Mouse (Mus musculus) embryonic facial prominence, embryonic 15.5 days (tissue): ENCODE data around the gene H2-DMa. TPM values are rescaled to one million over a fixed set of nuclear protein-coding genes. Genes with fewer than 3 reads are reported as not detected.

Experiments used
- ATAC-seq: fragments of 200-750 bp; cut with Nextera tagmentation; 2 replicates; pipeline ENCODE4 v1.8.0; 2017; ENCODE audit warnings: low read depth, moderate TSS enrichment; ENCODE audit not compliant: insufficient number of reproducible peaks, low FRiP score, low TSS enrichment
- H3K27ac ChIP-seq: fragments of 300-500 bp; sonication (generic); replicated peaks from 2 replicates; pipeline ENCODE4 v1.5.1; 2015; ENCODE audit warnings: mild to moderate bottlenecking, inconsistent platforms
- H3K27me3 ChIP-seq: fragments of 300-500 bp; sonication (generic); 2 replicates; pipeline ENCODE4 v1.6.1; 2015; ENCODE audit warnings: inconsistent platforms
- H3K36me3 ChIP-seq: fragments of 300-500 bp; sonication (generic); 2 replicates; pipeline ENCODE4 v1.6.1; 2015; ENCODE audit warnings: mild to moderate bottlenecking, inconsistent platforms
- H3K4me1 ChIP-seq: fragments of 300-500 bp; sonication (generic); 2 replicates; pipeline ENCODE4 v1.6.1; 2015; ENCODE audit warnings: inconsistent platforms
- H3K4me2 ChIP-seq: fragments of 300-500 bp; sonication (generic); replicated peaks from 2 replicates; pipeline ENCODE4 v1.6.1; 2015; ENCODE audit warnings: mild to moderate bottlenecking, inconsistent platforms
- H3K4me3 ChIP-seq: fragments of 300-500 bp; sonication (generic); replicated peaks from 2 replicates; pipeline ENCODE4 v1.5.1; 2015; ENCODE audit warnings: mild to moderate bottlenecking, inconsistent platforms
- H3K9ac ChIP-seq: fragments of 300-500 bp; sonication (generic); 2 replicates; pipeline ENCODE4 v1.6.1; 2015; ENCODE audit warnings: inconsistent platforms
- H3K9me3 ChIP-seq: fragments of 300-500 bp; sonication (generic); replicated peaks from 2 replicates; pipeline ENCODE4 v1.6.1; 2016; ENCODE audit warnings: inconsistent platforms
- WGBS: fragments of 180-500 bp; shearing (Covaris S2); methylation state at CpG from one replicate; pipeline ENCODE4 v1.1.7; 2015; 5-methylcytosine and 5-hydroxymethylcytosine counted together
- polyA plus RNA-seq: library from polyadenylated mRNA; unstranded; fragments of >200 nt; fragmentation: Nextera tagmentation; extraction: Ambion mirVana; gene quantifications from 2 replicates; pipeline ENCODE4 v1.2.1, GENCODE M21; 2015

Gene H2-DMa
- polyA plus RNA-seq, 1 experiment from 2014 or later = 15.3 TPM

- Histone ChIP-seq H3K4me1 (no peaks in the 10 kb centered on the region), H3K27me3 (no peaks in the 10 kb centered on the region; the same call in 1 of the 2 replicates), H3K9me3 (no peaks in the 10 kb centered on the region), H3K36me3 (no peaks in the 10 kb centered on the region), H3K27ac (no peak overlapping the region), H3K4me3 (no peak overlapping the region), H3K4me2 (no peak overlapping the region), H3K9ac (no peak overlapping the region)
- ATAC-seq = no peak
- 42% methylated on average over 9 of the region's 9 CpGs for WGBS
These were observed 45.0 kb downstream of the H2-DMa start for GRCm38 (mm10) chr17:34164202-34164895.

DNA sequence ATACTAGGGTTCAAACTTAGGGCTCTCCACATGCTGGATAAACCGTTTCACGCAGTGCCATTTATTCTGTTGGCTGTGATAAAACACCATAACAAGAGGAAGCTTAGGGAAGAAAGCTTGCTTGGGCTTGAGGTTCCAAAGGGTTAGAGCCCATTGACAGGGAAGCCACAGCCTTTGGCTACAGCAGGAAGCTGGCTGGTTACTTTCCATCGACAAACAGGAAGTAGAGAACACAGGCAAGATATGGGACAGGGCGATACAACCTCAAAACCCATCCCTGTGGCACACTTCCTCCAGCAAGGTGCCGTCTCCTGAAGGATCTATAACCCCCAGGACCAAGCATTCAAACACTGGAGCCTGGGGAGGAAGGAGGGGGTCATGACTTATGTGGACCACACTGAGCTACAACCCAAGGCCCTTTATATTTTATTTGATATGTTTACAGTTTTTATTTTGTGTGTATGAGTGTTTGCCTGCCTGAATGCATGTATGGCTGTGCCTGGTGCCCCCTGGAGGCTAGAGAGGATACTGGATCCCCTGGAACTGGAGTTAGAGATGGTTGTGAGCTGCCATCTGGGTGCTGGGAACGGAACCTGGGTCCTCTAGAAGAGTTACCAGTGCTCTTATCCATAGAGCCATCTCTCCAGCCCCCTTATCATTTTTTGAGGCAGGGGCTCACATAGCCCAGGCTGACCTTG is 45.8 kb downstream of the H2-DMa start:
- no peak overlapping the region for H3K9ac ChIP-seq
- no peaks in the 10 kb centered on the region for H3K4me1 ChIP-seq
- no peak overlapping the region for H3K27ac ChIP-seq
- WGBS = 83% methylated on average over 6 of the region's 6 CpGs
- no peak for ATAC-seq
- H3K4me3 ChIP-seq = no peak overlapping the region
- H3K36me3 ChIP-seq = no peaks in the 10 kb centered on the region
- H3K4me2 ChIP-seq = no peak overlapping the region
- H3K9me3 ChIP-seq = no peaks in the 10 kb centered on the region
- H3K27me3 ChIP-seq = no peaks in the 10 kb centered on the region; the same call in 1 of the 2 replicates

DNA sequence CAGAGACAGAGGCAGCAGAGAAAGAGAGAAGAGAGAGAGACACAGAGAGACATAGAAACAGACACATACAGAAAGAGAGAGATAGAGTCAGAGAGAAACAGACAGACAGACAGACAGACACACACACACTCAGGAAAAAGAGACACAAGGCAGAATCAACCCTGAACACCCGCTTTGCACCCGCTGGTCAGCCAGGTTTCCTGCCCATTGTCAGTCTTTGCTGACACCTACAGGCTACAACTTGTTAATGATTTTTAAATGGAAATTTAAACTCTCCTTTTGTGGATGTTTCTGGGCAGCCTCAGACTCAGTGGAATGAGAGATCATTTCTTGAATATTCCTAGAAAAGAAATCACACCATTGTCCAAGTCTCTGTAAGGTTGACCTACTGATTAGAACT is 49.9 kb downstream of the H2-DMa start:
- no peak overlapping the region for H3K9ac ChIP-seq
- H3K27ac ChIP-seq = no peak overlapping the region
- no peaks in the 10 kb centered on the region for H3K27me3 ChIP-seq
- H3K4me2 ChIP-seq = no peak overlapping the region
- no peak for ATAC-seq
- H3K4me1 ChIP-seq = no peaks in the 10 kb centered on the region
- H3K9me3 ChIP-seq = no peaks in the 10 kb centered on the region
- 0% methylated on average over 2 of the region's 2 CpGs for WGBS
- no peaks in the 10 kb centered on the region for H3K36me3 ChIP-seq
- no peak overlapping the region for H3K4me3 ChIP-seq

GRCm38 (mm10) chr17:34170487-34170876 is 51.1 kb downstream of the H2-DMa start:
- H3K4me2 ChIP-seq = no peak overlapping the region

GRCm38 (mm10) chr17:34170877-34171498 is 51.6 kb downstream of the H2-DMa start:
- H3K36me3 ChIP-seq = no peaks in the 10 kb centered on the region
- no peak overlapping the region for H3K9ac ChIP-seq
- no peak overlapping the region for H3K4me2 ChIP-seq
- no peak overlapping the region for H3K27ac ChIP-seq
- ATAC-seq = no peak
- no peaks in the 10 kb centered on the region for H3K27me3 ChIP-seq
- no peaks in the 10 kb centered on the region for H3K9me3 ChIP-seq
- no peak overlapping the region for H3K4me3 ChIP-seq
- WGBS = 35% methylated on average over 13 of the region's 13 CpGs
- H3K4me1 ChIP-seq = no peaks in the 10 kb centered on the region

More at GRCm38 (mm10) chr17:34170487-34170876, 51.1 kb downstream of the H2-DMa start:
- no peak overlapping the region for H3K27ac ChIP-seq
- WGBS = 28% methylated on average over 4 of the region's 4 CpGs
- H3K27me3 ChIP-seq = no peaks in the 10 kb centered on the region
- no peaks in the 10 kb centered on the region for H3K36me3 ChIP-seq
- no peaks in the 10 kb centered on the region for H3K9me3 ChIP-seq
- no peaks in the 10 kb centered on the region for H3K4me1 ChIP-seq
- H3K4me3 ChIP-seq = no peak overlapping the region
- no peak for ATAC-seq
- H3K9ac ChIP-seq = no peak overlapping the region

GRCm38 (mm10) chr17:34172528-34172927 is 53.2 kb downstream of the H2-DMa start:
- Histone ChIP-seq H3K27me3 (no peaks in the 10 kb centered on the region), H3K4me1 (no peaks in the 10 kb centered on the region), H3K36me3 (no peaks in the 10 kb centered on the region), H3K4me3 (no peak overlapping the region), H3K27ac (no peak overlapping the region), H3K9ac (no peak overlapping the region), H3K4me2 (no peak overlapping the region), H3K9me3 (no peaks in the 10 kb centered on the region)
- WGBS = 94% methylated on average over 5 of the region's 5 CpGs
- no peak for ATAC-seq

DNA sequence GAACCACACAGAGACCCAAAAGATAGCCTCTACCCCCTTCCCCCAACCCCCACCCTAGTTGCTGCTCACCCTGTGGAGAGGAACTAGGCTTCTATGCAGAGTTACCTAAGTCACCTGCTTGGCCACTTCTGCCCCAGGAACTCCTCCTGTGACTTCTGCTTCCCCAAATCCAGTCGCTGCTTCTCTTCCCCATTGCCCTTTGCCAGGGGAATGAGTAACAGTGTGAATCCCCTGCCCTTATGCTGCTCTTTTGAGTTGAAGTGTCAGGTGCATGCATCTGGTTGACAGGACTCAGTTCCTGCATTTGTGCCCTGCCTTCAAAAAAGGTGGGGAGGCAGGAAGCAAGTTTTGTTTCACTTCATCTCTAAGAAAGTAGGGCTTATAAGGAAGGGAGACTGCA is 54.7 kb downstream of the H2-DMa start:
- no peak for ATAC-seq
- H3K9me3 ChIP-seq = no peaks in the 10 kb centered on the region
- no peaks in the 10 kb centered on the region for H3K27me3 ChIP-seq
- no peaks in the 10 kb centered on the region for H3K4me1 ChIP-seq
- H3K36me3 ChIP-seq = no peaks in the 10 kb centered on the region
- no peak overlapping the region for H3K27ac ChIP-seq
- no peak overlapping the region for H3K9ac ChIP-seq
- no peak overlapping the region for H3K4me3 ChIP-seq
- H3K4me2 ChIP-seq = no peak overlapping the region
- WGBS = 69% methylated on average over 1 of the region's 1 CpGs

GRCm38 (mm10) chr17:34177179-34177578 is 57.8 kb downstream of the H2-DMa start:
- H3K4me2 ChIP-seq = no peak overlapping the region
- no peaks in the 10 kb centered on the region for H3K36me3 ChIP-seq
- no peak overlapping the region for H3K9ac ChIP-seq
- H3K4me3 ChIP-seq = no peak overlapping the region
- 71% methylated on average over 4 of the region's 4 CpGs for WGBS
- no peak for ATAC-seq
- H3K9me3 ChIP-seq = no peaks in the 10 kb centered on the region
- no peaks in the 10 kb centered on the region for H3K4me1 ChIP-seq
- no peaks in the 10 kb centered on the region for H3K27me3 ChIP-seq
- no peak overlapping the region for H3K27ac ChIP-seq

DNA sequence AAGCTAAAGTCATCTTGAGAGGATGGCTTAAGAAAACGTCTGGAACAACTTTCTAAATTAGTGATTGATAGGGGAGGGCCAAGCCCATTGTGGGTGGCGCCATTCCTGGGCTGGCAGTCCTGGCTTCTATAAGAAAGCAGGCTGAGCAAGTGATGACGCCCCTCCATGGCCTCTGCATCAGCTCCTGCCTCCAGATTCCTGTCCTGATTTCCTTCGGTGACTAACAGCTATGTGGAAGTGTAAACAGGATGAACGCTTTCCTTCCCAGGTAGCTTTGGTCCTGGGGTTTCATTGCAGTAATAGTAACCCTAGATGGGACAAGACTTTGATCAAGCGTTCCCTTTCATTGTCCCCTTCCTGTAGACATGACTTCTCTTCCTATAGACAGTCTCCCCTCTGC is 59.7 kb downstream of the H2-DMa start:
- no peak for ATAC-seq
- H3K27me3 ChIP-seq = peaks cover 7% of the 10 kb centered on the region
- 60% methylated on average over 6 of the region's 6 CpGs for WGBS

GRCm38 (mm10) chr17:34179913-34180859 is 60.8 kb downstream of the H2-DMa start:
- Histone ChIP-seq H3K36me3 (no peaks in the 10 kb centered on the region), H3K4me3 (no peak overlapping the region), H3K9ac (no peak overlapping the region), H3K9me3 (no peaks in the 10 kb centered on the region), H3K4me2 (no peak overlapping the region), H3K4me1 (no peaks in the 10 kb centered on the region), H3K27me3 (peaks cover 9% of the 10 kb centered on the region), H3K27ac (no peak overlapping the region)
- 59% methylated on average over 13 of the region's 13 CpGs for WGBS
- no peak for ATAC-seq

More for the DNA sequence above, 59.7 kb downstream of the H2-DMa start:
- H3K4me2 ChIP-seq = no peak overlapping the region
- no peak overlapping the region for H3K9ac ChIP-seq
- H3K4me1 ChIP-seq = no peaks in the 10 kb centered on the region
- no peak overlapping the region for H3K4me3 ChIP-seq
- no peak overlapping the region for H3K27ac ChIP-seq
- no peaks in the 10 kb centered on the region for H3K36me3 ChIP-seq
- H3K9me3 ChIP-seq = no peaks in the 10 kb centered on the region
